Mouse (Mus musculus) MEL (cell line): ENCODE data around the gene Olfr1458. TPM values are rescaled to one million over a fixed set of nuclear protein-coding genes. Genes with fewer than 3 reads are reported as not detected.

Experiments
- DNase-seq: peaks from one replicate; pipeline ENCODE4 v3.0.0; 2011; ENCODE audit warnings: low read depth, low spot score
- H3K27ac ChIP-seq: 2 replicates; pipeline ENCODE4 v1.5.1; 2012; ENCODE audit warnings: low read depth, mild to moderate bottlenecking, control low read depth, low read length, moderate library complexity; ENCODE audit not compliant: control insufficient read depth
- H3K27me3 ChIP-seq, 2 experiments: fragments of 150-350 bp in 1 of 2; sonication (generic) in 1 of 2; 2 replicates each; pipeline ENCODE4 v1.6.1; 2012; ENCODE audit warnings: low read length in 2 of 2, mild to moderate bottlenecking in 2 of 2, improper control_type of control experiment in 1 of 2, moderate library complexity in 1 of 2; ENCODE audit not compliant: insufficient read depth in 2 of 2, control insufficient read depth in 1 of 2
- H3K36me3 ChIP-seq, 2 experiments: 2 replicates each; pipeline ENCODE4 v1.6.1; 2012 to 2014; ENCODE audit warnings: low read length in 2 of 2, improper control_type of control experiment in 1 of 2, inconsistent platforms in 1 of 2, mild to moderate bottlenecking in 1 of 2; ENCODE audit not compliant: insufficient read depth in 2 of 2, control insufficient read depth in 1 of 2
- H3K4me1 ChIP-seq, 2 experiments: fragments of 150-350 bp in 1 of 2; sonication (generic) in 1 of 2; 2 replicates each; pipeline ENCODE4 v1.6.1; 2012; ENCODE audit warnings: low read length in 2 of 2, improper control_type of control experiment in 1 of 2, mild to moderate bottlenecking in 1 of 2; ENCODE audit not compliant: insufficient read depth in 2 of 2, control insufficient read depth in 1 of 2
- H3K4me3 ChIP-seq, 2 experiments: fragments of 150-350 bp in 1 of 2; sonication (generic) in 1 of 2; 2 replicates each; pipeline ENCODE4 v1.5.1; 2012; ENCODE audit warnings: low read depth in 2 of 2, low read length in 2 of 2, mild to moderate bottlenecking in 2 of 2, moderate library complexity in 2 of 2, control low read depth in 1 of 2, improper control_type of control experiment in 1 of 2; ENCODE audit not compliant: control insufficient read depth in 1 of 2, insufficient read depth in 1 of 2
- H3K79me2 ChIP-seq: 2 replicates; pipeline ENCODE4 v1.6.1; 2012; ENCODE audit warnings: mild to moderate bottlenecking, low read length, moderate library complexity; ENCODE audit not compliant: control insufficient read depth, poor library complexity, insufficient read depth
- H3K9ac ChIP-seq: 2 replicates; pipeline ENCODE4 v1.6.1; 2012; ENCODE audit warnings: low read depth, mild to moderate bottlenecking, control low read depth, low read length, moderate library complexity; ENCODE audit not compliant: control insufficient read depth, poor library complexity, severe bottlenecking
- H3K9me3 ChIP-seq: fragments of 150-350 bp; sonication (generic); replicated peaks from 2 replicates; pipeline ENCODE4 v1.6.1; 2012; ENCODE audit warnings: mild to moderate bottlenecking, low read length, improper control_type of control experiment, moderate library complexity; ENCODE audit not compliant: insufficient read depth
- CHD2 ChIP-seq: IDR thresholded peaks from 2 replicates; pipeline ENCODE4 v1.6.1; 2011; ENCODE audit warnings: low read length, improper control_type of control experiment
- ELF1 ChIP-seq: IDR thresholded peaks from 2 replicates; pipeline ENCODE4 v1.6.1; 2014; ENCODE audit warnings: low read depth, mild to moderate bottlenecking, inconsistent platforms, low read length, improper control_type of control experiment, moderate library complexity
- EP300 ChIP-seq, 2 experiments: IDR thresholded peaks; 2 replicates each; pipeline ENCODE4 v1.6.1; 2011; ENCODE audit warnings: improper control_type of control experiment in 2 of 2, low read length in 2 of 2, low read depth in 1 of 2, mild to moderate bottlenecking in 1 of 2
- ETS1 ChIP-seq: IDR thresholded peaks from 2 replicates; pipeline ENCODE4 v1.6.1; 2012; ENCODE audit warnings: low read depth, mild to moderate bottlenecking, inconsistent platforms, low read length, improper control_type of control experiment, moderate library complexity
- GABPA ChIP-seq: IDR thresholded peaks from 2 replicates; pipeline ENCODE4 v1.6.1; 2012; ENCODE audit warnings: low read depth, mild to moderate bottlenecking, inconsistent platforms, low read length, improper control_type of control experiment, moderate library complexity
- JUND ChIP-seq: IDR thresholded peaks from 2 replicates; pipeline ENCODE4 v1.6.1; 2011; ENCODE audit warnings: low read depth, mild to moderate bottlenecking, improper control_type of control experiment, low read length
- NRF1 ChIP-seq: IDR thresholded peaks from 2 replicates; pipeline ENCODE4 v1.6.1; 2014; ENCODE audit warnings: low read depth, mild to moderate bottlenecking, inconsistent platforms, low read length, improper control_type of control experiment, moderate library complexity; ENCODE audit not compliant: poor library complexity, insufficient read depth, severe bottlenecking
- SMC3 ChIP-seq: IDR thresholded peaks from 2 replicates; pipeline ENCODE4 v1.6.1; 2011; ENCODE audit warnings: low read depth, low read length, improper control_type of control experiment
- TAL1 ChIP-seq: IDR thresholded peaks from 2 replicates; pipeline ENCODE4 v1.6.1; 2012; ENCODE audit warnings: mild to moderate bottlenecking, inconsistent platforms, low read length, moderate library complexity, mixed read lengths
- ZNF384 ChIP-seq: IDR thresholded peaks from 2 replicates; pipeline ENCODE4 v1.6.1; 2012; ENCODE audit warnings: low read depth, mild to moderate bottlenecking, inconsistent platforms, low read length, improper control_type of control experiment
- polyA plus RNA-seq, 2 experiments: library from polyadenylated mRNA; stranded (reverse) in 1 of 2; unstranded in 1 of 2; fragments of >175 nt in 1 of 2; fragments of >200 nt in 1 of 2; gene quantifications; 2 replicates each; pipeline versions ENCODE4 v1.2.1 to v1.2.4; 2012; ENCODE audit warnings: low replicate concordance in 2 of 2, low read depth in 1 of 2; ENCODE audit not compliant: insufficient read length in 2 of 2, insufficient read depth in 1 of 2, missing spikeins in 1 of 2
- total RNA-seq: library from RNA; depleted of rRNA; stranded (reverse); fragments of 300-350 nt; gene quantifications from 2 replicates; pipeline ENCODE4 v1.2.3, GENCODE M21; 2012; rRNA removed

The Olfr1458 gene
- total and polyA plus RNA-seq, 3 experiments = not detected

DNA sequence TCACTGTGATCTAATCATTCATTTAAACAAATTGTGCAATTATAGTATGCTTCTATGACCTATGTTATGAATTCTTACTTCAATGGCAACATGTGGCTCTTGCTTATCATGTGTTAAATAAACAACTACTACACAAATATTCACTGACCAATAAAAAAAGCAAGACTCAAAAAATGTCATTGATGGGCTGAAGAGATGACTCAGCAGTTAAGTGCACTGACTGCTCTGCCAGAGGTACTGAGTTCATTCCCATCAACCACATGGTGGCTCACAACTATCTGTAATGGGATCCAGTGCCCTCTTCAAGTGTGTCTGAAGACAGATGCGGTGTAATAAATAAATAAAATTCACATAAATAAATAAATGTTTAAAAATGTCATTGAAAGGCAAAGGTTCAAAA is 12.7 kb downstream of the Olfr1458 start:
- no peaks in the 10 kb centered on the region for H3K27me3 ChIP-seq
- DNase-seq = no peak
- H3K9ac ChIP-seq = no peak overlapping the region
- H3K27ac ChIP-seq = no peak overlapping the region
- H3K36me3 ChIP-seq = no peaks in the 10 kb centered on the region
- TF ChIP-seq JUND (no peak), ETS1 (no peak), NRF1 (no peak), SMC3 (no peak), EP300 (IDR thresholded peaks at IDR 0.05; ENCODE audit: low read depth in 1 of 2, low read length in 2 of 2) (no peak), CHD2 (no peak)
- H3K4me1 ChIP-seq = no peaks in the 10 kb centered on the region
- H3K79me2 ChIP-seq = no peaks in the 10 kb centered on the region
- H3K9me3 ChIP-seq = no peaks in the 10 kb centered on the region
- no peak overlapping the region for H3K4me3 ChIP-seq

DNA sequence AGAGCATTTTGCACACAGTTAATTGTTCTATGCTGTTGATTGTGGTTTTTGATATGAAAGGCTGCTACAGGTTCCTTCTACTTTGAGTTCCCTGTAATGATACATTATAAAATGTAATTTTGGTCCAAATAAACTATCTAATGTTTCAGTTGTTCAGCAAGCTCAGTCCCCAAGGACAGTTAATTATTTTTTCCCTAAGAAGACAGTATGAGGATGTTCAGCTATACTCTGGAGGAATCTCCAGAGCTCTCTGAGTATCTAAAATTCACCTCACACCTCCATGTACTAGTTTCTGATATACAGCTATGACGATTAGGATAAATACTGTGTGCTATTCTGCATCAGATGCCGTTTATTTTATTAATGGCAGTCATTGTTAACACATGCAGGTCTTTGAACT is 46.3 kb downstream of the Olfr1458 start, which contains the start of gene Olfr1454:
Gene Olfr1454, plus strand, starts transcription at position 301 of the 400 bp plus-strand sequence.
- Histone ChIP-seq H3K9me3 (no peaks in the 10 kb centered on the region), H3K4me3 (no peak within 1 kb of the TSS), H3K36me3 (no peaks in the 10 kb centered on the region), H3K79me2 (no peaks in the 10 kb centered on the region), H3K27me3 (no peaks in the 10 kb centered on the region), H3K27ac (no peak within 1 kb of the TSS), H3K9ac (no peak within 1 kb of the TSS), H3K4me1 (no peaks in the 10 kb centered on the region)
- TF ChIP-seq TAL1 (no peak), EP300 (IDR thresholded peaks at IDR 0.05; ENCODE audit: low read depth in 1 of 2, low read length in 2 of 2) (no peak), GABPA (no peak), ZNF384 (no peak), ELF1 (no peak)
- DNase-seq = no peak

Other genes with a start within 250 kb of the Olfr1458 start
- not detected in 2 replicates for gene Olfr1444, start 249.5 kb downstream of the Olfr1458 start, total RNA-seq
- under 1 TPM in 1 of 2 experiments, not detected in 1; 0.04 TPM for gene Olfr1444, start 249.5 kb downstream of the Olfr1458 start, polyA plus RNA-seq
- gene Olfr1445, start 222.9 kb downstream of the Olfr1458 start, total RNA-seq = not detected in 2 replicates
- gene Olfr1445, start 222.9 kb downstream of the Olfr1458 start, polyA plus RNA-seq = not detected
- gene Olfr1446, start 213.3 kb downstream of the Olfr1458 start, total RNA-seq = not detected in 2 replicates
- gene Olfr1446, start 213.3 kb downstream of the Olfr1458 start, polyA plus RNA-seq = not detected
- not detected in 2 replicates for gene Olfr1447, start 203.0 kb downstream of the Olfr1458 start, total RNA-seq
- gene Olfr1447, start 203.0 kb downstream of the Olfr1458 start, polyA plus RNA-seq = not detected
- not detected in 2 replicates for gene Olfr1448, start 182.4 kb downstream of the Olfr1458 start, total RNA-seq
- not detected for gene Olfr1448, start 182.4 kb downstream of the Olfr1458 start, polyA plus RNA-seq
- gene Olfr1449, start 175.9 kb downstream of the Olfr1458 start, total RNA-seq = not detected in 2 replicates
- gene Olfr1449, start 175.9 kb downstream of the Olfr1458 start, polyA plus RNA-seq = not detected
- not detected in 2 replicates for gene Olfr1450, start 156.5 kb downstream of the Olfr1458 start, total RNA-seq
- gene Olfr1450, start 156.5 kb downstream of the Olfr1458 start, polyA plus RNA-seq = not detected
- not detected in 2 replicates for gene Olfr1451, start 111.8 kb downstream of the Olfr1458 start, total RNA-seq
- gene Olfr1451, start 111.8 kb downstream of the Olfr1458 start, polyA plus RNA-seq = not detected
- not detected in 2 replicates for gene Olfr1453, start 78.4 kb downstream of the Olfr1458 start, total RNA-seq
- not detected for gene Olfr1453, start 78.4 kb downstream of the Olfr1458 start, polyA plus RNA-seq
- gene Olfr1454, start 46.2 kb downstream of the Olfr1458 start, total RNA-seq = not detected in 2 replicates
- not detected for gene Olfr1454, start 46.2 kb downstream of the Olfr1458 start, polyA plus RNA-seq
- gene Olfr1457, start 8.9 kb downstream of the Olfr1458 start, total RNA-seq = not detected in 2 replicates
- not detected for gene Olfr1457, start 8.9 kb downstream of the Olfr1458 start, polyA plus RNA-seq
- 1.5 and 1.9 TPM in 2 replicates for gene Olfr1459, start 42.8 kb upstream of the Olfr1458 start, total RNA-seq
- 1 to 10 TPM in 1 of 2 experiments, not detected in 1; 5.8 TPM for gene Olfr1459, start 42.8 kb upstream of the Olfr1458 start, polyA plus RNA-seq
- gene Olfr1461, start 56.2 kb upstream of the Olfr1458 start, total RNA-seq = not detected in 2 replicates
- gene Olfr1461, start 56.2 kb upstream of the Olfr1458 start, polyA plus RNA-seq = not detected
- not detected in 2 replicates for gene Olfr1462, start 79.0 kb upstream of the Olfr1458 start, total RNA-seq
- gene Olfr1462, start 79.0 kb upstream of the Olfr1458 start, polyA plus RNA-seq = not detected
- not detected in 2 replicates for gene Olfr1463, start 124.6 kb upstream of the Olfr1458 start, total RNA-seq
- not detected for gene Olfr1463, start 124.6 kb upstream of the Olfr1458 start, polyA plus RNA-seq
- not detected in 2 replicates for gene Olfr1465, start 208.8 kb upstream of the Olfr1458 start, total RNA-seq
- gene Olfr1465, start 208.8 kb upstream of the Olfr1458 start, polyA plus RNA-seq = not detected
- gene Olfr1466, start 232.1 kb upstream of the Olfr1458 start, total RNA-seq = not detected in 2 replicates
- gene Olfr1466, start 232.1 kb upstream of the Olfr1458 start, polyA plus RNA-seq = not detected